In genomic region chr5:24303199-24303598, GRCm38 (mm10) we compare ENCODE assay signal across 10 mouse cellular contexts. TPM values are rescaled to one million over a fixed set of nuclear protein-coding genes. Genes with fewer than 3 reads are reported as not detected.
A peak's percentile ranks its signal among the peaks of the same experiment; 100 is the strongest.
DNase-seq lines count a peak whose midpoint lies in the region; ATAC-seq and TF ChIP-seq lines count a peak whose summit lies in the region.
"Had no signal": no experiment of that assay in that cellular context is flagged by ENCODE, and none has a peak within 500 bp of the region (broad histone marks: within the 10 kb centered on the region; RNA-seq: fewer than 3 reads in every experiment).

No protein-coding gene starts in this region.

- H3K9me3 ChIP-seq in liver, embryonic 11.5 days (ENCODE audit: control insufficient read depth, low read length): no peaks in the 10 kb centered on the region
- H3K9me3 ChIP-seq: limb, embryonic 12.5 days had no signal

- 35% methylated on average over 3 of the region's 3 CpGs for WGBS in liver, adult 2 months
- 53% methylated on average over 3 of the region's 3 CpGs for WGBS in liver, embryonic 11.5 days

- H3K4me3 ChIP-seq in liver, adult 2 months (ENCODE audit: insufficient read depth, low read depth, low read length): no peak overlapping the region
- no peak overlapping the region for H3K4me3 ChIP-seq in liver, embryonic 11.5 days (ENCODE audit: low read depth, low read length)
- H3K4me3 ChIP-seq: erythroblast, embryonic 14.5 days; limb, embryonic 12.5 days had no signal

- H3K27ac ChIP-seq in liver, adult 2 months (replicated peaks; ENCODE audit: insufficient read depth, low read depth, low read length): no peak overlapping the region
- no peak overlapping the region for H3K27ac ChIP-seq in liver, embryonic 11.5 days (ENCODE audit: low read depth, low read length)
- H3K27ac ChIP-seq: limb, embryonic 12.5 days had no signal

- H3K4me1 ChIP-seq in liver, adult 2 months (ENCODE audit: control insufficient read depth, insufficient read depth, low read length): no peaks in the 10 kb centered on the region
- H3K4me1 ChIP-seq in liver, embryonic 11.5 days (replicated peaks; ENCODE audit: control insufficient read depth, insufficient read depth, low read length): no peaks in the 10 kb centered on the region
- H3K4me1 ChIP-seq: limb, embryonic 12.5 days had no signal

- H3K36me3 ChIP-seq in liver, adult 2 months (ENCODE audit: control insufficient read depth, insufficient read depth, low read length): no peaks in the 10 kb centered on the region
- H3K36me3 ChIP-seq in liver, embryonic 11.5 days (ENCODE audit: control insufficient read depth, insufficient read depth, low read length): no peaks in the 10 kb centered on the region
- no peaks in the 10 kb centered on the region for H3K36me3 ChIP-seq in splenic B cell, adult 2 months (ENCODE audit: control insufficient read depth, insufficient read depth, low read length, poor library complexity, severe bottlenecking)
- H3K36me3 ChIP-seq: limb, embryonic 12.5 days had no signal

- no peak for ATAC-seq in liver, embryonic 11.5 days (replicated peaks; ENCODE audit: low FRiP score)
- ATAC-seq in activated CD4-positive, CD25-positive, alpha-beta regulatory T cell, adult 4 months: peak; percentile 81
- ATAC-seq in hematopoietic stem cell, adult 5-6 weeks (replicated peaks in 1 of 2; ENCODE audit: insufficient read depth in 1 of 2, low FRiP score in 2 of 2, low TSS enrichment in 1 of 2, low read depth in 1 of 2, poor library complexity in 2 of 2, severe bottlenecking in 2 of 2): peak; percentile 49 to 64

- TF ChIP-seq POLR2A in liver, adult 2 months (IDR thresholded peaks at IDR 0.05; ENCODE audit: extremely low read depth, insufficient read depth, low read length): no peak

- no peak overlapping the region for H3K4me2 ChIP-seq in liver, embryonic 11.5 days
- H3K4me2 ChIP-seq: limb, embryonic 12.5 days had no signal

- peak; percentile 78 for TF ChIP-seq CTCF in liver, adult 2 months (IDR thresholded peaks at IDR 0.05; ENCODE audit: low read depth, low read length)

- no peaks in the 10 kb centered on the region for H3K79me2 ChIP-seq in liver, adult 2 months (ENCODE audit: control insufficient read depth, insufficient read depth, low read length)

- peak; percentile 31 for DNase-seq in liver, adult 2 months (ENCODE audit: extremely low read depth, low read depth, low spot score)
- DNase-seq in liver, embryonic 11.5 days (ENCODE audit: low spot score): no peak
- peak; percentile 77 for DNase-seq in splenic B cell, adult 2 months (ENCODE audit: low read depth, low spot score)
- no peak for DNase-seq in layer of hippocampus, adult 9-10 months (ENCODE audit: low spot score)
- no peak for DNase-seq in cerebellum, adult 11-12 months
- no peak for DNase-seq in cerebellum, postnatal 4 days (ENCODE audit: low spot score in 2 of 2)

- no peak overlapping the region for H3K9ac ChIP-seq in liver, adult 2 months (ENCODE audit: low read depth, low read length)
- no peak overlapping the region for H3K9ac ChIP-seq in liver, embryonic 11.5 days (ENCODE audit: low read depth, low read length)
- H3K9ac ChIP-seq: limb, embryonic 12.5 days had no signal

- H3K27me3 ChIP-seq in liver, adult 2 months (ENCODE audit: control insufficient read depth, insufficient read depth, low read length): no peaks in the 10 kb centered on the region
- no peaks in the 10 kb centered on the region for H3K27me3 ChIP-seq in liver, embryonic 11.5 days (replicated peaks; ENCODE audit: control insufficient read depth, insufficient read depth, low read length)
- no peaks in the 10 kb centered on the region for H3K27me3 ChIP-seq in splenic B cell, adult 2 months (ENCODE audit: control insufficient read depth, insufficient read depth, low read length, poor library complexity, severe bottlenecking)
- H3K27me3 ChIP-seq: limb, embryonic 12.5 days had no signal

RNA-seq across cellular contexts. Expression of gene Kcnh2, which starts 48.2 kb away (rescaled TPM):
- 0.13 TPM in 1 of 2 replicates, not detected in the other for total RNA-seq in liver, adult 2 months (2014; rRNA removed)
- polyA plus RNA-seq in liver, adult 2 months (2012; rRNA removed): 0.21 TPM in 1 of 2 replicates, not detected in the other
- polyA plus RNA-seq in liver, embryonic 11.5 days (2014; fragmentation: Nextera tagmentation; extraction: Ambion mirVana): 2.5 and 3.8 TPM in 2 replicates
- polyA plus RNA-seq in activated CD4-positive, CD25-positive, alpha-beta regulatory T cell, adult 4 months (2017; shearing (Covaris generic)): under 1 TPM; 0.16 to 0.24 TPM
- total RNA-seq in hematopoietic stem cell, adult 5-6 weeks (2017): 2.6 and 4.8 TPM in 2 replicates
- polyA plus RNA-seq: erythroblast, embryonic 14.5 days had no signal

Comparison
In these comparisons a context has a peak if more than half of its experiments do, and no peak if none do; other contexts are left out.
1. DNase-seq: peak in liver, adult 2 months (single experiment) and splenic B cell, adult 2 months (single experiment); none in liver, embryonic 11.5 days (single experiment), layer of hippocampus, adult 9-10 months (single experiment), cerebellum, adult 11-12 months (single experiment) and cerebellum, postnatal 4 days (0 of 2).